Mouse (Mus musculus) gastrocnemius, postnatal 4 days (tissue): Measurements from ENCODE around the gene Tpd52l2. TPM values are rescaled to one million over a fixed set of nuclear protein-coding genes. Genes with fewer than 3 reads are reported as not detected.

Source experiments
- DNase-seq, 2 experiments: peaks; one replicate each; pipeline ENCODE4 v3.0.0; 2021 to 2022; ENCODE audit warnings: low spot score in 2 of 2, mixed read lengths in 2 of 2
- total RNA-seq, 2 experiments: library from RNA; stranded (reverse); gene quantifications; 2 replicates each; pipeline ENCODE4 v1.2.3; 2021

Gene Tpd52l2
- total RNA-seq, 2 experiments from 2014 or later, result 86.8 to 93.0 TPM

DNA sequence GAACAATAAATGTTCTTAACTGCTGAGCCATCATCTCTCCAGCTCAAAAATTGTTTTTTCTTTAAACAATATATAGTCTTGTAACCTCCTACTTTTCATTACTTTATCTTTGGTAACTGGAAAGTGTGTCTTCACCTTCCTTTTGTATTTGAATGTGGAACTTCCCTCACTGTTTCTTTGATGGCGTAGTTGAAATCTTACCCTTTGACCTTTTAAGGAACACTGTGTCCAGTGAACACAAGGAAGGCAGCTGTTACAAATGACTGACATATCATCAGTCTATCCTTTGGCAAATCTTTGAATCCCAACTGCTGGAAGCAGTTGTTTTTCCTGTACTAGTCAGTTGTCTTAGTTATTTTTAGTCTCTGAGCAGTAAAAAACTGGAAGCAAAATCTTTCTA is 32.1 kb downstream of the Tpd52l2 start:
- no peak for DNase-seq

DNA sequence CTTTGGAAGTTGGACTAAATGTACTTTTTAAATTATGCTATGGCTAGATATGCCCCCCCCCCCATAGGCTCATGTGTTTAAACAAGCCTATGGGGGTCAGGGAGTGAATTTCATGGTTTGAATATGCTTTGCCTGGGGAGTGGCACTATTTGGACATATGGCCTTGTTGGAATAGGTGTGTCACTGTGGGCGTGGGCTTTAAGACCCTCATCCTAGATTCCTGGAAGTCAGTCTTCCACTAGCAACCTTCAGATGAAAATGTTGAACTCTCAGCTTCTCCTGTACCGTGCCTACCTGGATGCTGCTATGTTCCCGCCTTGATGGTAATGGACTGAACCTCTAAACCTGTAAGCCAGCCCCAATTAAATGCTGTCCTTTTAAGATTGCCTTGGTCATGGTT is 35.6 kb downstream of the Tpd52l2 start:
- DNase-seq, result no peak

DNA sequence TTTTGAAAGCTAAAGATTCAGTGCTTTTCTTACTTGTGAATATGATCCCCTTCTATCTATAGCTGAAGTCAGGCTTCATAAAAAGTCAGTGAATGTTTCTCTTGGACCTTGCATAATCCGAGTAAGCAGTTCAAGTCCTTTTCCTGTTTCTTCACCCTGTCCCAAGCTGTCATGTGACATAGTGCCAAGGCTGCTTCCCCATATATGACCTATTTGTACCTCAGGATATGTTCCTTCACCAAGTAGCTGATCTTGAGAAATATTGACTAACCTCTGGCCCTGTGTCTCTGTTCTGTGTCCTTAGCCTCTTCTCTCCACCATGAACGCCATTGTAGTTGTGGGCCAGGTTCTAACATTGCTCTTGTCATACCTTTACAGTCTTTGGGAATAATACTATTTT is 39.5 kb downstream of the Tpd52l2 start:
- no peak for DNase-seq

DNA sequence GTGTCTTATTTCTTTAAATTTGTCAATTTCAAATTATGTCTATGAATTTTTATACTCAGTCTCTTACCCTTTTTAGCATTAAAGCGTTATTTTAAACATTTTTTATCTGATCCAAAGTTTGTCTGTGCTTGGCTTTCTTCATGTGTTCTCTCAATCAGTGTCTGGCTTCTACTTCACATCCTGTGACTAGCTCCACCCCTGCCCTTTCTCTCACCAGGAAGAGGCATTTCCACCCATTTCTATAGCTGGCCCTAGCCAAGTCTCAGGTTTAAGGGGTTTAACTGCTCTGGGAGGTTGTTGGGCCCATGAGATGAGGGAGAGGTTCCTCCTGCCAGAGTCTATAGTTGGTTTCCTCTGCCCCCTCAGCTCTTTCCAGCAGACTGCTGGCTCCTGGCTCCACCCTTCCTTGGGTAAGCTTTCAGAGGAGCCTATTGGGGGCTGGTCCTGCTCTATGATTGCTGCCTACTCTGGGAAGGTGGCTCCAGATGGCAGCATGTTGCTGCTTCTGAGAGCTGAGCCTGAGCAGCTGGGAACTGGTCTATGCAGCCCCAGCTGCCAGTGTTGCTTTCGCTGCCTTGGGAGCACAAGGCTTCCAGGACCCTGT is 40.6 kb downstream of the Tpd52l2 start:
- DNase-seq, result peak in 1 of 2 experiments; percentile 15

DNA sequence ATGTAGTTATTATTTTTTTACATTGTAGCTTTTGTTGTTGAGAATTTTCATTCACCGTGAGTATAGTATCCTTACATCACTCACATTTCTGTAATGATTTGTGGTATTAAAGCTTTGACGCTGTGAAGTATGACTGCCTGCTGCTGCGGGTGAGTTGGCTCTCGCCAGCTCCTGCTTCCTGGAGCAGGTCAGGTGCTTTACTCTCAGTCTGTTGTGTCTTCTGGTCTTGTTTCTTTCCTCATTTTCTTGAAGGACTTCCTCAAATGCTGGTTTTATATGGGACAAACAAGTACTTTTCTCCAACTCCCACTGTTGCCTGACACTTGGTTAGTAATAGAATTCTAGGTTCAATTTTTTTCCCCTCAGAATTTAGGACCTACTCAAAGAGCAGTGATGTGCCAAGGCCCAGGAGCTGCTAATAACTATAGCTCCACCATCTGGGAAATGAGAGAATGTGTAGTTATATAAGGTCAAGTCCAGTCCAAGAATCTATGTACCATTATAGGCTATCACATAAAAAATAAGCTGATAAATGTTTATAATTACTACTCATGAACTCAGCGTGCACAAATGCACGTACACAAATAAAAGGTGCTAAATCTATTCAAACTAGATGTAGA is 44.9 kb downstream of the Tpd52l2 start:
- DNase-seq, result no peak

DNA sequence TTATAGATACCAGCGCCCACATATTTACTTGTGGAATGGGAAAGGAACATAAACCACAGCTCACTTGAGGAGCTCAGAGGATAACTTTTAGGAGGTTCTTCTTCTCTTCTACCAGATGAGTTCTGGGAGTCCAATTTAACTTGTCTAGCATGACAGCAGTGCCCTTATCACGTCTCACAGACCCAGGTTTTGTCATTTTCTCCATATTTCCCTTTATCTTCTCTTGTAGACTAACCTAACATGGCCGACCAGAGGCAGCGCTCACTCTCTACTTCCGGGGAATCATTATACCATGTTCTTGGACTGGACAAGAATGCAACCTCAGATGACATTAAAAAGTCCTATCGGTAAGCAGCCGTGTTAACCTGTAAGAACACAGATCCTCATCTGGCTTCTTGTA is 49.2 kb downstream of the Tpd52l2 start:
- no peak for DNase-seq

DNA sequence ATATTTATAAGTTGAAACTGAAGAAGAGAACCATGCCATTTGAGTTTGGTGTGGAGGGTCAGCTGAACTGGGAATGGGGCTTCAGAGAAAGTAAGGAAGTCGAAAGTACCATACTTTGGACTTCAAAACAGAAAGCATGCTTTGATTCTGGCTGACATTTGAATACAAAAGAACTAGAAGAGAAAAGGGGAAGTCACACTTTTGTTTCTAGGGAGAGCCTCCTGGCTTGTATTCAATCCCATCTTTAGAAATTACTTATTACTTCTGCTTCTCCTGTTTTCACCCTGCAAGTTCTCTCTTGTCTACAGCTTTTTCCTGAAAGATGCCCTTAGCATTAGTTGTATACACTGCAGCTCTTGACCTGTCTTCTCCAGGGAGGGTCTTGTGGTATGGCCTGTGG is 51.3 kb downstream of the Tpd52l2 start:
- no peak for DNase-seq

DNA sequence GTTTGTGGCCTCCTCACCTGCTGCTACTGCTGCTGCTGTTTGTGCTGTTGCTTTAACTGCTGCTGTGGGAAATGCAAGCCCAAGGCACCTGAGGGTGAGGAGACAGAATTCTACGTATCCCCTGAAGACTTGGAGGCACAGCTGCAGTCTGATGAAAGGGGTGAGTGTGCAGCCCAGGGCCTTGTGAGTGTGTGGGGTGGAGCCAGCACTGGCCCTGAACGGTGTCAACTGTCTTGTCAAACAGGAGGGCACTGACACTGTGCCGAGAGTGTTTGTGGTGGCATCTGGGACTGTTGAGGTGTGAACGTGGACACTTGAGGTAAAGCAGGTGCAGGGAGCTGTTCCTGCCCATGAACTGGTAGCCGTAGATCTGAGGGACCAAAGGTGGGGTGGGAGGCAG is 51.7 kb downstream of the Tpd52l2 start:
- no peak for DNase-seq

DNA sequence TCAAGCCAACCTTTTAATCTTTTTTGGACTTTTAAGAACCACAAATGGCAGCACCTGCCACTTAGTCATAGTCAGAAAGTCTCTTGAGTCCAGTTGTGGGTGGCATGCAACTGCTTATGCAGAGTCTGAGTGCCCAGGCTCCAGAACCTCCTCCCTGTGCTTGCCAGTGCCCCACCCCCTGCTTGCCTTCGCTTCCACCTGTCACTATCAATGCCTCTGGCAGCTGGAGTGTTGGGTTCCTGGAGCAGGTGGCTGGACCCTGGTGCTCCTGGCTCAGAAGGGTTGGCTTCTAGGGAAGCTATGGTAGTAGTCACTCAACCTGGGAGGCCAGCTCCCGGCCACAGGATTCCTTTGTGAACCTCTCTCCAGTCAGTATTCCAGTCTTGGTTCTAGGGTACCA is 53.3 kb downstream of the Tpd52l2 start:
- DNase-seq, result no peak

DNA sequence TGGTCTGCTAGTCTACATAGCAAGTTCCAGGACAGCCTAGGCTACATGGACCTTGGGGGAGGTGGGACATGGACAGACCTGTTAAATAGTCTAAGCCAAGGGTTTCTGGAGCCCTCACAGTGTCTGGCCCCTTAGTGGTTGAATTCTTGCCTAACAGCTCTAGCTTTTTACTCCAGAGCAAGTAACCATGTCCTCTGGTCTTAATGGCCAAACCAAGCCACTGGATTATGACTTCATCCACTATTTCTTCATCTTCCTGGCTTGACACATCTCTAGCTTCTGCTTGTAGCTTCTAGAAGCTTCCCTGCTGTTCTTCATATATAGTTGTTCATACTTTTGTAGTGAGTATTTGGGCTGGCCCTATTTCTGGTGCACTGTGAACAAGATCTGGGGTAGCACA is 56.8 kb downstream of the Tpd52l2 start:
- DNase-seq, result no peak

DNA sequence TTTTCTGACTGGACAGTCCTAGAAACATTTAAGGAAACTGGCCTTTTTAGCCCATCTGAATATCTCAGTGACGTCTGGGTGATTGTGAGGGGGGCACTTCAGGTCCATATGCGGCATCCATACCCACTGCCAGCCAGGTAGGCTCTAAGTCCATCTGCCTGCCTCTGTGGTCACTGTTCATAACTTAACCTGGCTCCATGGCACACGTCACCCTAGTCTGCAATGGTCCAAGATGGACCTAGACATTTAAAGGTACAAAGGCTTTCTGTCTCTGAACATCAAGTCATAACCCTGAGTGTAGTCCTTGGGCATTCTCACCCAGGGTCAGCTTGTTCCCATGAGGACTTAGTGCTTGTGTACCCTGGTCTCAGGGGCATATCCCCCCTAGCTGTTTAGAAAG is 70.4 kb downstream of the Tpd52l2 start:
- DNase-seq, result no peak

Other genes with a start within 250 kb of the Tpd52l2 start
- gene Gmeb2, start 209.1 kb upstream of the Tpd52l2 start, total RNA-seq, result 10 to 100 TPM; 12.1 to 14.5 TPM
- gene Stmn3, start 182.6 kb upstream of the Tpd52l2 start, total RNA-seq, result under 1 TPM; 0.32 to 0.47 TPM
- 10 to 100 TPM; 37.0 to 40.9 TPM for gene Rtel1, start 177.4 kb upstream of the Tpd52l2 start, total RNA-seq
- 10 to 100 TPM; 23.3 to 26.2 TPM for gene Zgpat, start 132.2 kb upstream of the Tpd52l2 start, total RNA-seq
- gene Arfrp1, start 131.7 kb upstream of the Tpd52l2 start, total RNA-seq, result 10 to 100 TPM; 31.6 to 32.4 TPM
- gene Lime1, start 117.1 kb upstream of the Tpd52l2 start, total RNA-seq, result 10 to 100 TPM; 10.9 to 17.8 TPM
- 10 to 100 TPM; 10.1 to 12.0 TPM for gene Zbtb46, start 37.7 kb upstream of the Tpd52l2 start, total RNA-seq
- not detected for gene Abhd16b, start 3.9 kb upstream of the Tpd52l2 start, total RNA-seq
- 10 to 100 TPM; 84.7 to 88.0 TPM for gene Dnajc5, start 23.3 kb downstream of the Tpd52l2 start, total RNA-seq
- 10 to 100 TPM; 40.2 to 49.9 TPM for gene Uckl1, start 87.8 kb downstream of the Tpd52l2 start, total RNA-seq
- 10 to 100 TPM; 41.9 to 43.9 TPM for gene Prpf6, start 94.7 kb downstream of the Tpd52l2 start, total RNA-seq
- 10 to 100 TPM; 49.8 to 51.4 TPM for gene Zfp512b, start 95.7 kb downstream of the Tpd52l2 start, total RNA-seq
- 1 to 10 TPM; 1.7 to 1.9 TPM for gene Samd10, start 102.1 kb downstream of the Tpd52l2 start, total RNA-seq
- gene Gm29797, start 159.9 kb downstream of the Tpd52l2 start, total RNA-seq, result under 1 TPM in 1 of 2 experiments, not detected in 1; 0.36 TPM
- 10 to 100 TPM; 33.9 to 34.4 TPM for gene Sox18, start 174.5 kb downstream of the Tpd52l2 start, total RNA-seq
- 1 to 10 TPM; 7.5 to 9.7 TPM for gene Tcea2, start 183.2 kb downstream of the Tpd52l2 start, total RNA-seq
- gene Rgs19, start 196.8 kb downstream of the Tpd52l2 start, total RNA-seq, result 10 to 100 TPM; 16.4 to 20.1 TPM
- not detected for gene Lkaaear1, start 201.3 kb downstream of the Tpd52l2 start, total RNA-seq
- gene Oprl1, start 217.9 kb downstream of the Tpd52l2 start, total RNA-seq, result not detected